Comparison of ENCODE assay signal across 1 mouse cellular context in the genomic region with DNA sequence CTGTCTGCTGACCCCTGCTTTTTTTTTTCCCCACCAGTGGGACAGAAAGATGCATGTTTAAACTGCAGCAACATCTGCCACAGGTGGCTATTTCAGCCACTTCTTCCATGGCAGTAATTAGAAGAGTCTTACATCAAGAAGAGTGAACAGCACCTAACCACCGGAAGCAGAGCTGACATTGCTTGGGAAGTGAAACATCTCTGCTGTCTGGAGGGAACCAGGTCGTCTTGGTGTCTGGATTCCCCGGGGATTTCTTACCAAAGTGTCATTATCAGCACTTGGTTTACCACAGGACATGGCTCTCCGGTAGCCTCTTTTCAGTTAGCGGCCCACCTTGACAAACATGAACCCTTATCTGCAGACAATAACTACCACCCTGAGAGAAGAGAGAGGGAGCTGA.
TF ChIP-seq lines count a peak whose summit lies in the region.

No protein-coding gene starts in this region.

TF ChIP-seq in CH12.LX, 34 proteins besides CTCF, POLR2A, EP300 and RAD21 (continued from another document):
- no peak for TF ChIP-seq ZKSCAN1 (IDR thresholded peaks at IDR 0.05; ENCODE audit: borderline replicate concordance, low read depth, low read length)
- no peak for TF ChIP-seq ZC3H11A (IDR thresholded peaks at IDR 0.05; ENCODE audit: low read depth, low read length)
- TF ChIP-seq MAFK (IDR thresholded peaks at IDR 0.05; ENCODE audit: insufficient replicate concordance, low read length), result peak; percentile 81; the same call in 1 of the 2 replicates
- peak; percentile 96 for TF ChIP-seq IRF4 (IDR thresholded peaks at IDR 0.05; ENCODE audit: low read depth, low read length)
- TF ChIP-seq ZMIZ1 (IDR thresholded peaks at IDR 0.05; ENCODE audit: low read depth, low read length), result 0 out of 2 replicates have a peak, but pooled peaks have one; percentile 39
- TF ChIP-seq USF1 (IDR thresholded peaks at IDR 0.05; ENCODE audit: low read depth, low read length), result no peak
- TF ChIP-seq JUND (conservative IDR thresholded peaks at IDR 0.05; ENCODE audit: low read depth, low read length), result peak; percentile 69
- TF ChIP-seq KAT2A (IDR thresholded peaks at IDR 0.05; ENCODE audit: insufficient replicate concordance, low read length), result 0 out of 2 replicates have a peak, but pooled peaks have one; percentile 66
- TF ChIP-seq MAX (IDR thresholded peaks at IDR 0.05; ENCODE audit: low read length), result peak; percentile 69; the same call in 1 of the 2 replicates
